Mouse (Mus musculus): Measurements from ENCODE around the gene Zfand5. TPM values are rescaled to one million over a fixed set of nuclear protein-coding genes. Genes with fewer than 3 reads are reported as not detected.
"Not testable (repeated sequence)": the region's sequence is repeated elsewhere in the genome, so short reads cannot be mapped to it uniquely, and the experiment has no call there.

The Zfand5 gene
- 100 to 1,000 TPM; 146 to 210 TPM for total RNA-seq (2021)
- long read RNA-seq, experiment 1, full-length matches to known transcripts: 540 of 582 reads
- long read RNA-seq, experiment 1, partial matches to known transcripts: 10 of 582 reads
- long read RNA-seq, experiment 1, other reads (novel, unspliced or antisense): 32 of 582 reads
- long read RNA-seq, experiment 2, full-length matches to known transcripts: 139 of 155 reads
- long read RNA-seq, experiment 2, partial matches to known transcripts: 0 of 155 reads
- long read RNA-seq, experiment 2, other reads (novel, unspliced or antisense): 16 of 155 reads

DNA sequence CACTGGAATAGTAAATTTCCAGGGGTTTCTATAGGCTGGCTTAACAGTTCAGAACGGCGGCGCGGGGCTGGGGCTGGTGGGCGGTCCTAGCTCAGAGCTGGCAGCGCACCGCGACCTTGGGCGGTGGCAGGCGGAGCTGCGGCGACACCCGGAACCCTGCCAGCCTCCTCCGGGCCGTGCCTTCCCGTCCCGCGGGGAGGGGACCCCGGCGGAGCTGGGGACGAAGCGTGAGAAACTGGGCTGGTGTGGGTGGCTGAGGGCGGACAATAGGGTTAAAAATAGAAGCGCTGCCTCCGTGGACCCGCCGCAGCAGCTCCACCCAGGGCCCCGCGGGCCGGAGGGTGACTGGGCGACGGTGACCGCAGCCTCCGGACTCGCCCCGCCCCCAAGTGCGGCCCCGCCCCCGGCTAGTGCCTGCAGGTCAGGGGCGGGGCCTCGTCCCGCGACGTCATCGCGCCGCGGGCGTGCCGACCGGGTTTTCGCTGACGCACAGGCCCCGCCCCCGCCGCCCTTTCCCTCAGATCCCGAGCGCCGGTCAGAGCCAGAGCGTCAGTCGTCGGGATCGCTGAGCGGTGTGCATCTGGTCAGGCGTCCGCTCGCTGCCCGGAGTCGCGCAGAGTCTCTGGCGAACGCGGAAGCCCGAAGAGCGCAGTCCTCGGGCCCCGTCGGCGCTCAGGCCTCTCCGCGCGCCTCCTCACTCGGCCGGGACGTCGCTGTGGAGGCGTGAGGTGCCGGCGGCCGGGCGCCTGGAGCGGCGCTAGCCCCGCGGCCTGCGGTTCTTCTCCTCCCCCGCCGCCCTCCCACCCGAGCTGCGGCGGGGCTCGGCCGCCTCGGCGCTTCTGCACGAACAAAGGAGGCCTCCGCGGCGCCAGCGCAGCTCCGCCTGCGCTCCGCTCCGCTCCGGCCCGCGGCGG is at the start of gene Zfand5:
Zfand5 (plus strand) TSS at position 538 of the 914 bp plus-strand sequence.
- peak; percentile 100 for DNase-seq

GRCm38 (mm10) chr19:21227131-21227530 is 44.9 kb upstream of the Zfand5 start:
- peak; percentile 70 for DNase-seq

GRCm38 (mm10) chr19:21227754-21228153 is 44.3 kb upstream of the Zfand5 start:
- DNase-seq: no peak

DNA sequence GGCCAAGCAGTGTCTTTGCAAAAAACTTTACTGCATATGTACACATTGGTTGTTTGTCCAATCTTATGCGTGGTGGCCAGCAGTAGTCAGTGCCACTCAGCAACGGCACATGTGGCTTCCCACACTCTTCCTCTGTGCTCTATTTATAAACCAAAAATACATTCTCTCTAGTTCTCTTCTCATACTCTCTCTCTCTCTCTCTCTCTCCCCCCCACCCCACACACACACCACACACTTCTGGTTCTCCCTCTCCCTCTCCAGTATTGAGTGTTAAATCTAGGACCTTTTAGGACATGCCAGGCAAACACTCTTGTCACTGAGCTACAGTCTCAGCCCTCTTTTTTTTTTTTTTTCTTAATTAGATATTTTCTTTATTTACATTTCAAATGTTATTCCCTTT is 23.3 kb upstream of the Zfand5 start:
- not testable (repeated sequence) for DNase-seq

DNA sequence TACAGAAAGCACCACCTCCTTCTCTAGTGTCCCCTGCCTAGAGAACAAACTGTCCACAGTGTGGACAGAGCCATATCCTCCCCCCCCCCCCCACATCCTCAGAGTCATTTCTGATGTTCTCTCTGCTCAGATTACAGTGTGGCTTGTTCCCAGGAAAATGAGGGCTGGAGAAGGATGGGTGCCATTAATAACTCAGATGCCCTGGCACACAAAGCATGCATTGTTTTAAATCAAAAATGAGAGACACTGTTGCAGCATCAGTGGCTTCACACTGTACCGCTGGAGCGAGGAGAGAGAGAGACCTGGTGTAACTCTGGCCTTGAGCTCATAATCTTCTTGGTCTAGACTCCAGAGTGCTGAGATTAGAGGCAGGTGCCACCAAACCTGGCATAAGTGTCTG is 18.2 kb upstream of the Zfand5 start:
- DNase-seq: no peak

DNA sequence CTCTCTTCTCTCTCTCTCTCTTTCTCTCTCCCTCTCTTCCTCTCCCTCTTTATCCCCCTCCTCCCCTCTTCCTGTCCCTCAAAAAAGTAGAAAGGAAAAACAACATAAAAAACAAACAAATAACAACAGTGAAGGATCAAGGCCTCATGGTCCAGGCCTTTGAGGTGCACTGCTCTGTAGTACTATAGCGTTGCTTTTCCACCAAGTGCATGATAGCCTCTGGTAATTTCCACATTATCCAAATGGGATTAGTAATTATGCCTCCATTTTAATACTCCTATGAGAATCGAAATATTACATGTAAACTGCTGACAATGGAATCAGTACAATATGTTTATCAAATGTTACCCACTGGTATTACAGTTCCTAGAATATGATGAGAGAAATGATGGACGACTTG is 16.2 kb upstream of the Zfand5 start:
- DNase-seq: no peak

DNA sequence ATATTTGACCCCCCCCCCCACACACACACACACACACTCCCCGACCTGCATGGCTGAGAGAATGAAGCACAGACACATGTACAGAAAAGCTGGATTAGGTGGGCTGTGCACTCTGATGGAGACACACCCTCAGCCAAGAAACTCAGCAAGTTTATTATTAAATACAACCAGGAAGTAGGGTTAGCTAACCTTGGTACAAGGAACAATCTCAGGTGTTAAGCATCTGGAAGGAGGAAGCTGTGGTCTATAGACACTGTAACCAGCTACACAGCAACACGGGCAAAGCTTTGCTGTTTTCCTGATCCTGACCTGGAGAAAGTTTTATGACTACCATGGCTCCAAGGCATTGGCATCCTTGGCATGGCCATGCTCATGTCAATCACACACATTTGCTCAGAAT is 12.6 kb upstream of the Zfand5 start:
- no peak for DNase-seq

- DNase-seq: no peak
Measured at GRCm38 (mm10) chr19:21260280-21260679, 11.8 kb upstream of the Zfand5 start.

DNA sequence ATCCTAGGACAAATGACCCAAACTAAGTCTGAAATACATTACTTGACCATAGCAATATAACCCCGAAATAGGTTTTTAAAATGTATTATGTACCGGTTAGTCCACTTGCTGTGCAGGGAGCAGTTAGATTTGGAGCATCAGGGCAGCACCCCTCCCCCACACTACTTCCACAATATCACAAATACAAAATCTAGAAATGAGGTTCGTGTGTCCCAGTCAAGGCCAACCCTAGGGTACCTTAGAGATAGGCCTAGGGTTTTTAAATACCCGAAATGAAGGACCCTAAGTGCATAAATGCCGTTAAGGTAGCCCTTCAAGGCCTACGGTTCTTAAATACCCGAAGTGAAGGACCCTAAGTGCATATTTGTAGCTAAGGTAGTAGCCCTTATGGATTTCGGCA is 892 bp upstream of the Zfand5 start:
- DNase-seq: no peak

DNA sequence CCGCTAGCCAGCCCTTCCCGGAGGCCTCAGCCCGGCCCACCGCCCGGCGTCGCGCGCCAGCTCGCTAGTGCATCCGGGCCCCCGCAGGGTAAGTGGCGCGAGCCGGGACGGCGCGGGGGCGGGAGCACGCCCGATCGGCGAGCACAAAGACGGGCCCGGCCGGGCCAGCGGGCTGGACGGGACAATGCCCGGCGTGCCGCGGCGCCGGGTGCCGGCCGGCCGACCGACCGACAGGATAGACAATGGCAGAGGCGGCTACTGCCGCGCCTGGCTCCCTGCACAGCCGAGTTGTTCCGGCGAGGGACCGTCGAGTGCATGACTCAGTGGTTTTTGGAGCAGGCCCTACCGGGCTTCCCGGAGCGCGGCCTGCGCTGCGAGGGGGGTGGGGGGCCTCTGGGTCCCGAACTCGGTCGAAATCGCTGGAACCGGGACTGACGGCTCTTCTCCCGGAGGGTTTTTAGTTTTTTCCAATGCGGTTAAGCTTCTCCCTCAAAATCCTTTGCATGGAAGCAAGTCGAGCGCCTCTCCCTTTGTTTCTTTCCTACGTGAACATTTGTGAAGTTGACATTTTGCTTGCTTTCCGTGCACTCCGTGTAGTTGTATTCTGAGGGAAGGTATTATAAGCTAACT is 692 bp downstream of the Zfand5 start:
- peak; percentile 71 for DNase-seq

DNA sequence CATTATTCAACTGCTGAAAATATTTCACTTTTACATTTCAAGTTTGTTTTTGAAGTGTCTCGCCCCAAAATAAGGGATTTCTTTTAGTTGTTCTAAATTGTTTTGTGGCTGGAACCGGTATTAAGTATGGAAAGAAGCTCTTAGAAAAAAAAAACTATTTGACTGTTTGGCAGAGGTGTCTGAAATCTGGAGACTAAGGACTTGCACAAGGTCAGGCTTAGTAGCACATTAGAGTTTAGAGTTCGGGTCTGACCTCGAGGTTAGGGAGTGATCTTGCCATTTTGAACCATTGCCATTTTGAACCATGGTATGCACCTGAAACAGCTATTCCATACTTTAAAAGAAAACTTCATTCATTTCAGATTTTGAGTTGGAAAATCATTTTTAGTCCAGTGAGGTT is 1.4 kb downstream of the Zfand5 start:
- DNase-seq: peak; percentile 5

- peak; percentile 73 for DNase-seq
Measured at GRCm38 (mm10) chr19:21274181-21274591, 2.1 kb downstream of the Zfand5 start.

DNA sequence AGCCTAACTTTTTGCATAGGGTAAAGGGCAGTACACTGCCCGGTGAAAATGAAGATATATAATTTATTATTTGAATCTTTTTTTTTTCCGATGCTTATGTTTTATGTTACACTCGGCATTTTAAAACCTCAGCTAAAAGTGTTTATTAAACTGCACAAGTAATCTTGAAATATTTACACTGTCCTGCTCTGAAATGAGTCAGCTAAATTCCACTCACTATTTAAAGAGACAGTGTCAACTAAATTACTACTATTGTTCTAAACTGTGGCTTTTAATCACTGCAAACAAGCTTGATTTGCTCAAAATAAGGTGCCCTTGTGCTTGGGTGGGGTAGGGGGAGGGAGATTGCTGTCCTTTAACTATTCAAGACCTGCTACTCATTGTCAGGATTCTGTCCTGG is 2.6 kb downstream of the Zfand5 start:
- DNase-seq: no peak

DNA sequence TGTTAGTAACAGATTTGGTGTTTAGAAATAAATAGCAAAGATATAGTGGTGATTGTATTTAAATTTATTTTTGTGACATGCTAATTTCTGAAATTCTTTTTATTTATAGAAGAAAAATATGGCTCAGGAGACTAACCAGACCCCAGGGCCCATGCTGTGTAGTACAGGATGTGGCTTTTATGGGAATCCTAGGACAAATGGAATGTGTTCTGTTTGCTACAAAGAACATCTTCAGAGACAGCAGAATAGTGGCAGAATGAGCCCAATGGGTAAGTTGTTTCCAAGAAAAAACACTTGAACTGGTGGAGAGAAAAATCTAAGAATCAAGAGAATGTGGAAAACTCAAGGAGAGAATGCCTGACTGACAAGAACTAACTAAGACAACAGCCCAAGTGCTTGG is 4.2 kb downstream of the Zfand5 start:
- peak; percentile 3 for DNase-seq

- DNase-seq: peak; percentile 5
Measured at GRCm38 (mm10) chr19:21286421-21287097, 14.5 kb downstream of the Zfand5 start.

DNA sequence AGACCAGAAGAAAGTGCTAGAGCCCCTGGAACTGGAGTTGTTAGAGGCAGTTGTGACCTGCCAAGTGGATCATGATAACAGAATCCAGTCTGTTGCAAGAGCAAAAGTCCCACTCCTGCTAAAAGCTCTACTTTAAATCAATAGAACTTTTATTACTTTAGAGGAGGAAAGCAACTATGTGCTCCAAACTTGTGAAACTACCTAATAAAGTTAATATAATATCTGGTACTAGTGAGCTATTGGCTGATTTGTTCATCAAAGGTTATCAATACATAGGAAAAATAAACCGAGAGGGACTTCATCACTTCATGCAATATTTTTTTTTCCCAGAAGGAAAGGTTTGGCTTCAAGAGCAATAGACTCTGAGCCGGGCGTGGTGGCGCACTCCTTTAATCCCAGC is 25.3 kb downstream of the Zfand5 start:
- no peak for DNase-seq

DNA sequence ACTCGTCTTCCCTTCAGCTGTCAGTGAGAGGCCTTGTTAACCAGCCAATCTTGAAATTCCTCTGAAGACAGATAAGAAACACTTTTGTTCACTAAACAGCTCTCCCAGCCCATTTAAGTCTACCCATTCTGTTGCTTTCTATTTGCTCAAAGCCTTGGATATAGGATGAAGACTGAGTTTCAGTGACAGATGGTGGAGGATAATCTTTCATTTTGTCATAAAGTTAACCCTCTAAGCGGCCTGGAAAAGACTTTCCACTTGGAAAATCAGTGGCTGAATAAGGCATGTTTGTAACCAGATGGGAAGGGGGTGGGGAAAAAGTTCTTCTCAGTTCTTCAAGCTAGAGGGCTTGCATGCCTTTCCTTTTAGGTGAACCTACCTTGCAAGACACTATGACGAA is 29.7 kb downstream of the Zfand5 start:
- DNase-seq: no peak

GRCm38 (mm10) chr19:21307755-21308154 is 35.7 kb downstream of the Zfand5 start:
- no peak for DNase-seq

- DNase-seq: not testable (repeated sequence)
Measured at GRCm38 (mm10) chr19:21310364-21310763, 38.3 kb downstream of the Zfand5 start.

DNA sequence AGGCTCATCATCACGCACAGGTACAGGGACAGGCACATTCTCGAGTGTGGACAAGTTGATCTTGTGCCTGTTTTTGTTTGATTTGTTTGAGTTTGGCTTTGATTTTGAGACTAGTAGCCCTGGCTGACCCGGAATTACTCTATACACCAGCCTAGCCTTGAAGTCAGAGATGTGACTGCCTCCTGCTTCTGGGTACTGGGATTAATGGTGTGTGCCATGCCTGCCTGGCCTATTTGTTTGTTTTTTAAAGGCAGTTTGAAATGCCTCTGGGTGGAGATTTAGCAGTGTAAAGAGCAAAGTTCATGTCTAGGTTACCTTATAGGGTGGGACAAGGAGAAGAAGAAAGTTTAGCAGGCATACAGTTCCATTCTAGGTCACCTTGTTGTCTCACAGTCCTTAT is 43.6 kb downstream of the Zfand5 start:
- no peak for DNase-seq

DNA sequence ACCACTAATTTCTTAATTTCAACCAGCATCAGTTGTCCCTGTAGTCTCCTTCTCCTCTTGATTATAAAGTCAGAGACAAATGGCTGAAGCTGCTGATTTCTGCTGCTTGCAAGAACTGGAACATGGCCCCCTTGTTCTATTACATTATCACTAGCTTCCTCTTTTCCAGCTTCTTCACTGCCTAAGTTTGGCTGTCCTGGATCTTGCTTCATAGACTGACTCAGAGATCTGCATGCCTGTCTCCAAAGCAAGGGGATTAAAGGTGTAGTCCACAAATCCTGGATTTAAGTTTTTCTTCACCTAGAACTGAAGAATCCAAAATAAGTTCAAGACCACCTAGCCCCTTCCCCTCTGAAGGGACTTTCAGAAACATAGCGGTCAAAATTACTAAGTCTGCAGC is 47.5 kb downstream of the Zfand5 start:
- no peak for DNase-seq

DNA sequence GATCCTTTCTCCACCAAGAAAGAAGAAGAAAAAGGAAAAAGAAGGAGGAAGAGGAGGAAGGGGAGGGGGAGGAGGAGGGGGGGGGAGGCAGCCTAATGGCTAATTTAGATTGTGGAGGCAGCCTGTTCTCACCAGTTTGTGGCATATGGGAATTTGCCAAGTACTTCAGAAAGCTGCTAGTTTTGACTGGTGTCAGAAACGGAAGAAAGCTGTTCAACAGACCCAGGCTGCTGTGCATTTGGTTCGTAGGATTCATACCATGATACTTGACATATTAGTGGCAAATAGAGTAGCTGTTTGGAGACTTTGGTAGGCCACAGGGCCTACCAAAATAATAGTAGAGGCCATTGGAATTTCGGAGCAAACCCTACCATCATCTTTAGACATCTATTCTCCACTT is 53.3 kb downstream of the Zfand5 start:
- DNase-seq: no peak

DNA sequence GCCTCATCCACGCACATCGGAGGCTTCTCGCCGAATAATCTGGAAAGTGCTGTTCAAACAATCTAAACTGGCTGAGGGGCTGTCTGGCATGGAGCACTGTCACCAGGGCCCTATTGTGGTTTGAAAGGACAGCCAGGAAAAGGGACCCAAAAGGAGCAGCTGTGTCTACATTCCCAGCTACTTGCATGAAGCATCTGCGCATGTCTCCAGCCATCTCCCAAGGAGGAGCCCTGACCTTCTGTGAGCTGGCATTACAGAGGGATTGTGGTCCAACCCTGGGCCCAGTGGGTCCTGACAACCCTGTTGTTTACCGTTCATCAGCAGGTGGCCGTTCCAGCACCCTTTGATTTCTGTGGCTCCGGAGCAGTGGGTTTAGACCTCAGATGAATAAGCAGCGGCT is 56.9 kb downstream of the Zfand5 start:
- no peak for DNase-seq
